Mouse (Mus musculus) cerebellum, adult 2 months (tissue): ENCODE measurements around the gene Il17c.

Experiments used
- CTCF ChIP-seq: fragments of 200-500 bp; IDR thresholded peaks from 2 replicates; pipeline ENCODE4 v1.5.1; 2011; ENCODE audit warnings: low read depth, mild to moderate bottlenecking, control low read depth, low read length, moderate library complexity, borderline replicate concordance; ENCODE audit not compliant: insufficient read depth
- POLR2A ChIP-seq: fragments of 200-500 bp; IDR thresholded peaks from 2 replicates; pipeline ENCODE4 v1.6.1; 2011; ENCODE audit warnings: low read length, control low read depth, borderline replicate concordance; ENCODE audit not compliant: insufficient read depth

GRCm38 (mm10) chr8:122454409-122454808, 32.6 kb downstream of the Il17c start:
- TF ChIP-seq CTCF (no peak), POLR2A (no peak)
